Mouse (Mus musculus) forebrain, embryonic 13.5 days (tissue): ENCODE results near the gene Gm29049. TPM values are rescaled to one million over a fixed set of nuclear protein-coding genes. Genes with fewer than 3 reads are reported as not detected.
"Not testable (repeated sequence)": the region's sequence is repeated elsewhere in the genome, so short reads cannot be mapped to it uniquely, and the experiment has no call there.

Experiments
- ATAC-seq: fragments of 200-750 bp; cut with Nextera tagmentation; 2 replicates; pipeline ENCODE4 v1.8.0; 2017
- H3K27ac ChIP-seq: fragments of 300-500 bp; sonication (generic); 2 replicates; pipeline ENCODE4 v1.5.1; 2015; ENCODE audit warnings: inconsistent platforms, mild to moderate bottlenecking, moderate library complexity
- H3K27me3 ChIP-seq: fragments of 300-500 bp; sonication (generic); 2 replicates; pipeline ENCODE4 v1.6.1; 2015; ENCODE audit warnings: mild to moderate bottlenecking, inconsistent platforms
- H3K36me3 ChIP-seq: fragments of 300-500 bp; sonication (generic); 2 replicates; pipeline ENCODE4 v1.6.1; 2015; ENCODE audit warnings: mild to moderate bottlenecking, inconsistent platforms; ENCODE audit not compliant: poor library complexity, severe bottlenecking
- H3K4me1 ChIP-seq: fragments of 300-500 bp; sonication (generic); 2 replicates; pipeline ENCODE4 v1.6.1; 2015; ENCODE audit warnings: inconsistent platforms
- H3K4me2 ChIP-seq: fragments of 300-500 bp; sonication (generic); 2 replicates; pipeline ENCODE4 v1.6.1; 2015; ENCODE audit warnings: inconsistent platforms, mild to moderate bottlenecking, moderate library complexity
- H3K4me3 ChIP-seq: fragments of 300-500 bp; sonication (generic); 2 replicates; pipeline ENCODE4 v1.5.1; 2015; ENCODE audit warnings: mild to moderate bottlenecking, inconsistent platforms
- H3K9ac ChIP-seq: fragments of 300-500 bp; sonication (generic); 2 replicates; pipeline ENCODE4 v1.6.1; 2015; ENCODE audit warnings: mild to moderate bottlenecking, inconsistent platforms
- H3K9me3 ChIP-seq: fragments of 300-500 bp; sonication (generic); replicated peaks from 2 replicates; pipeline ENCODE4 v1.6.1; 2016; ENCODE audit warnings: inconsistent platforms
- WGBS: fragments of 180-500 bp; shearing (Covaris S2); methylation state at CpG from one replicate; pipeline ENCODE4 v1.1.7; 2015; 5-methylcytosine and 5-hydroxymethylcytosine counted together
- polyA plus RNA-seq: library from polyadenylated mRNA; unstranded; fragments of >200 nt; fragmentation: Nextera tagmentation; extraction: Ambion mirVana; gene quantifications from 2 replicates; pipeline ENCODE4 v1.2.1, GENCODE M21; 2015

Gm29049 gene
- not detected in 2 replicates for polyA plus RNA-seq

- no CpG with 5 or more reads among the region's 3 CpGs for WGBS
- not testable (repeated sequence) for H3K9ac ChIP-seq, H3K9me3 ChIP-seq, ATAC-seq, H3K27me3 ChIP-seq, H3K4me3 ChIP-seq, H3K4me1 ChIP-seq, H3K4me2 ChIP-seq, H3K27ac ChIP-seq, H3K36me3 ChIP-seq
Measured at GRCm38 (mm10) chrY:7997068-7997467, at the start of gene Gm29049. Gm29049 (minus strand) TSS chrY:7997168.

Other genes with a start within 250 kb of the Gm29049 start
- gene Gm20825, start 74.3 kb upstream of the Gm29049 start, polyA plus RNA-seq, result not detected in 2 replicates